Mouse (Mus musculus) stomach, embryonic 16.5 days (tissue): ENCODE results near the gene Tmem8. TPM values are rescaled to one million over a fixed set of nuclear protein-coding genes. Genes with fewer than 3 reads are reported as not detected.

Experiments
- ATAC-seq: fragments of 200-750 bp; cut with Nextera tagmentation; 2 replicates; pipeline ENCODE4 v1.8.0; 2017; ENCODE audit warnings: moderate number of reproducible peaks, moderate TSS enrichment; ENCODE audit not compliant: insufficient read depth, low FRiP score
- H3K27ac ChIP-seq: fragments of 300-500 bp; sonication (generic); 2 replicates; pipeline ENCODE4 v1.5.1; 2014; ENCODE audit warnings: low read length
- H3K27me3 ChIP-seq: fragments of 300-500 bp; sonication (generic); 2 replicates; pipeline ENCODE4 v1.6.1; 2014; ENCODE audit warnings: low read length, control low read depth, mixed read lengths; ENCODE audit not compliant: control insufficient read depth, insufficient read depth
- H3K36me3 ChIP-seq: fragments of 300-500 bp; sonication (generic); 2 replicates; pipeline ENCODE4 v1.6.1; 2014; ENCODE audit warnings: low read length; ENCODE audit not compliant: control insufficient read depth, insufficient read depth
- H3K4me1 ChIP-seq: fragments of 300-500 bp; sonication (generic); 2 replicates; pipeline ENCODE4 v1.6.1; 2014; ENCODE audit warnings: low read length, control low read depth, mixed read lengths; ENCODE audit not compliant: control insufficient read depth, insufficient read depth
- H3K4me2 ChIP-seq: fragments of 300-500 bp; sonication (generic); 2 replicates; pipeline ENCODE4 v1.6.1; 2014; ENCODE audit warnings: low read depth, low read length, mixed read lengths
- H3K4me3 ChIP-seq: fragments of 300-500 bp; sonication (generic); replicated peaks from 2 replicates; pipeline ENCODE4 v1.5.1; 2014; ENCODE audit warnings: mild to moderate bottlenecking, low read length
- H3K9ac ChIP-seq: fragments of 300-500 bp; sonication (generic); 2 replicates; pipeline ENCODE4 v1.6.1; 2014; ENCODE audit warnings: low read length
- H3K9me3 ChIP-seq: fragments of 300-500 bp; sonication (generic); replicated peaks from 2 replicates; pipeline ENCODE4 v1.6.1; 2016; ENCODE audit warnings: low read length, control low read depth; ENCODE audit not compliant: control insufficient read depth
- WGBS: fragments of 180-500 bp; shearing (Covaris S2); extraction: QIAGEN DNeasy Blood & Tissue Kit; methylation state at CpG from one replicate; pipeline ENCODE4 v1.1.7; 2014; 5-methylcytosine and 5-hydroxymethylcytosine counted together
- polyA plus RNA-seq: library from polyadenylated mRNA; unstranded; fragments of >200 nt; fragmentation: Nextera tagmentation; extraction: Ambion mirVana; gene quantifications from 2 replicates; pipeline ENCODE4 v1.2.1, GENCODE M21; 2015

The Tmem8 gene
- polyA plus RNA-seq, 1 experiment from 2014 or later, result 5.7 TPM

- Histone ChIP-seq H3K4me2 (no peak overlapping the region), H3K27ac (peak overlapping the region; percentile 70; the same call in 1 of the 2 replicates), H3K4me3 (no peak overlapping the region), H3K4me1 (peaks cover 20% of the 10 kb centered on the region), H3K9me3 (no peaks in the 10 kb centered on the region), H3K27me3 (peaks cover 52% of the 10 kb centered on the region), H3K9ac (no peak overlapping the region), H3K36me3 (no peaks in the 10 kb centered on the region)
- WGBS, result 48% methylated on average over 3 of the region's 3 CpGs
- no peak for ATAC-seq
Observed at GRCm38 (mm10) chr17:26115956-26116487, 2.9 kb downstream of the Tmem8 start.

- H3K9me3 ChIP-seq, result no peaks in the 10 kb centered on the region
- no peak overlapping the region for H3K9ac ChIP-seq
- peaks cover 46% of the 10 kb centered on the region for H3K27me3 ChIP-seq
- H3K27ac ChIP-seq, result peak overlapping the region; percentile 70
- no peak overlapping the region for H3K4me2 ChIP-seq
- no peak overlapping the region for H3K4me3 ChIP-seq
- 76% methylated on average over 17 of the region's 17 CpGs for WGBS
- H3K36me3 ChIP-seq, result no peaks in the 10 kb centered on the region
- H3K4me1 ChIP-seq, result peaks cover 20% of the 10 kb centered on the region
- ATAC-seq, result peak; percentile 15; the same call in 1 of the 2 replicates
Observed at GRCm38 (mm10) chr17:26116503-26117258, 3.6 kb downstream of the Tmem8 start.

GRCm38 (mm10) chr17:26119766-26120710 lies 6.9 kb downstream of the Tmem8 start:
- H3K4me2 ChIP-seq, result peak overlapping the region; percentile 31
- ATAC-seq, result peak; percentile 52; the same call in 1 of the 2 replicates
- no peaks in the 10 kb centered on the region for H3K9me3 ChIP-seq
- H3K4me1 ChIP-seq, result peaks cover 17% of the 10 kb centered on the region
- H3K27ac ChIP-seq, result no peak overlapping the region
- no peak overlapping the region for H3K4me3 ChIP-seq
- no peaks in the 10 kb centered on the region for H3K36me3 ChIP-seq
- peaks cover 19% of the 10 kb centered on the region for H3K27me3 ChIP-seq
- 38% methylated on average over 33 of the region's 33 CpGs for WGBS
- peak overlapping the region; percentile 37; the same call in 1 of the 2 replicates for H3K9ac ChIP-seq

GRCm38 (mm10) chr17:26122431-26123140 lies 9.5 kb downstream of the Tmem8 start:
- H3K9me3 ChIP-seq, result no peaks in the 10 kb centered on the region
- ATAC-seq, result no peak
- no peak overlapping the region for H3K9ac ChIP-seq
- H3K27ac ChIP-seq, result no peak overlapping the region
- H3K4me3 ChIP-seq, result no peak overlapping the region
- H3K36me3 ChIP-seq, result peaks cover 12% of the 10 kb centered on the region; the same call in 1 of the 2 replicates
- H3K4me2 ChIP-seq, result no peak overlapping the region
- H3K4me1 ChIP-seq, result peaks cover 17% of the 10 kb centered on the region
- peaks cover 5% of the 10 kb centered on the region; the same call in 1 of the 2 replicates for H3K27me3 ChIP-seq
- WGBS, result 64% methylated on average over 5 of the region's 5 CpGs

- Histone ChIP-seq H3K27me3 (peaks cover 5% of the 10 kb centered on the region; the same call in 1 of the 2 replicates), H3K27ac (peak within 1 kb of the TSS; percentile 16; the same call in 1 of the 2 replicates), H3K4me3 (peak within 1 kb of the TSS; percentile 82), H3K9ac (peak within 1 kb of the TSS; percentile 87), H3K4me2 (peak within 1 kb of the TSS; percentile 78), H3K36me3 (peaks cover 12% of the 10 kb centered on the region; the same call in 1 of the 2 replicates), H3K9me3 (no peaks in the 10 kb centered on the region), H3K4me1 (peaks cover 17% of the 10 kb centered on the region)
- ATAC-seq, result peak; percentile 87
- WGBS, result under 1% methylated on average over 32 of the region's 32 CpGs
Observed at GRCm38 (mm10) chr17:26123267-26123684, 10.2 kb downstream of the Tmem8 start, which contains the start of gene Mrpl28. Gene Mrpl28, plus strand, starts transcription at chr17:26123500.

- H3K4me2 ChIP-seq, result peak overlapping the region; percentile 78
- ATAC-seq, result no peak
- peak overlapping the region; percentile 82 for H3K4me3 ChIP-seq
- no peak overlapping the region for H3K27ac ChIP-seq
- no peaks in the 10 kb centered on the region for H3K27me3 ChIP-seq
- no peaks in the 10 kb centered on the region for H3K9me3 ChIP-seq
- peaks cover 12% of the 10 kb centered on the region; the same call in 1 of the 2 replicates for H3K36me3 ChIP-seq
- peak overlapping the region; percentile 87 for H3K9ac ChIP-seq
- peaks cover 17% of the 10 kb centered on the region for H3K4me1 ChIP-seq
- 85% methylated on average over 7 of the region's 7 CpGs for WGBS
Observed at GRCm38 (mm10) chr17:26124560-26124959, 11.5 kb downstream of the Tmem8 start.

- no peak for ATAC-seq
- Histone ChIP-seq H3K27me3 (no peaks in the 10 kb centered on the region), H3K4me2 (no peak overlapping the region), H3K4me1 (peaks cover 11% of the 10 kb centered on the region), H3K4me3 (no peak overlapping the region), H3K9ac (no peak overlapping the region), H3K27ac (no peak overlapping the region), H3K36me3 (peaks cover 14% of the 10 kb centered on the region; the same call in 1 of the 2 replicates), H3K9me3 (no peaks in the 10 kb centered on the region)
- WGBS, result 92% methylated on average over 10 of the region's 10 CpGs
Observed at GRCm38 (mm10) chr17:26125226-26125625, 12.1 kb downstream of the Tmem8 start.

GRCm38 (mm10) chr17:26131062-26131732 lies 18.1 kb downstream of the Tmem8 start:
- Histone ChIP-seq H3K4me1 (no peaks in the 10 kb centered on the region), H3K4me2 (no peak overlapping the region), H3K27ac (no peak overlapping the region), H3K36me3 (peaks cover 13% of the 10 kb centered on the region; the same call in 1 of the 2 replicates), H3K9me3 (no peaks in the 10 kb centered on the region), H3K27me3 (no peaks in the 10 kb centered on the region), H3K9ac (no peak overlapping the region), H3K4me3 (no peak overlapping the region)
- WGBS, result 83% methylated on average over 18 of the region's 18 CpGs
- ATAC-seq, result no peak
